Mouse (Mus musculus) erythroblast, embryonic 14.5 days (primary cell): ENCODE data around the gene Nmnat3.

Experiments
- GATA1 ChIP-seq: IDR thresholded peaks from 2 replicates; pipeline ENCODE4 v1.6.1; 2012; ENCODE audit warnings: low read length, inconsistent platforms, mixed read lengths
- TAL1 ChIP-seq: IDR thresholded peaks from 3 replicates; pipeline ENCODE4 v1.6.1; 2012; ENCODE audit warnings: low read length, inconsistent platforms, mixed read lengths

GRCm38 (mm10) chr9:98429806-98430205 lies 142.6 kb downstream of the Nmnat3 start:
- TF ChIP-seq TAL1: no peak
- no peak for TF ChIP-seq GATA1
